Mouse (Mus musculus): Measurements from ENCODE around the gene Alox5ap. TPM values are rescaled to one million over a fixed set of nuclear protein-coding genes. Genes with fewer than 3 reads are reported as not detected.

Alox5ap gene
- 10 to 100 TPM; 10.3 to 19.4 (median 11.9) TPM for total RNA-seq (2022)

GRCm38 (mm10) chr5:149264405-149264804 lies at the start of gene Alox5ap:
TSS of gene Alox5ap (plus strand) at chr5:149264767.
- no peak for DNase-seq (ENCODE audit: low spot score in 2 of 2)

DNA sequence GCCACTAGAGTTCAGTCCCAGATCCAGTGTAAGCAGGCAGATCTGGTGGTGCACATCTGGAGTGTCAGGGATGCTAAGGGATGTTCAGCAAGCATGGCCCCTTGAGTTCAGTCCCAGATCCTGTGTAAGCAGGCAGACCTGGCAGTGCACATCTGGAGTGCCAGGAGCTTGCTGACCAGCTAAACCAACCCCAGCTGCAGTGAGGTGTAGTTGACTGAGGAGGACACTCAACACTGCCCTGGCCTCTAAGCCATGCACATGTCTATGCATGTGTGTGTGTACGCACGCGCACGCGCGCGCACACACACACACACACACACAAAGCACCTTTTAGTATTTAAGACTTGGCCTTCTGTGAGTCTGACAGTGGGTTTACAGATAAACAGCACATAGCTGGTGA lies 49.0 kb upstream of the Alox5ap start:
- DNase-seq (ENCODE audit: low spot score in 2 of 2): no peak

GRCm38 (mm10) chr5:149217524-149218357 lies 46.8 kb upstream of the Alox5ap start:
- no peak for DNase-seq (ENCODE audit: low spot score in 2 of 2)

- no peak for DNase-seq (ENCODE audit: low spot score in 2 of 2)
Measured at GRCm38 (mm10) chr5:149219493-149219892, 45.1 kb upstream of the Alox5ap start.

GRCm38 (mm10) chr5:149221355-149221754 lies 43.2 kb upstream of the Alox5ap start:
- DNase-seq (ENCODE audit: low spot score in 2 of 2): no peak

GRCm38 (mm10) chr5:149224666-149225065 lies 39.9 kb upstream of the Alox5ap start:
- no peak for DNase-seq (ENCODE audit: low spot score in 2 of 2)

DNA sequence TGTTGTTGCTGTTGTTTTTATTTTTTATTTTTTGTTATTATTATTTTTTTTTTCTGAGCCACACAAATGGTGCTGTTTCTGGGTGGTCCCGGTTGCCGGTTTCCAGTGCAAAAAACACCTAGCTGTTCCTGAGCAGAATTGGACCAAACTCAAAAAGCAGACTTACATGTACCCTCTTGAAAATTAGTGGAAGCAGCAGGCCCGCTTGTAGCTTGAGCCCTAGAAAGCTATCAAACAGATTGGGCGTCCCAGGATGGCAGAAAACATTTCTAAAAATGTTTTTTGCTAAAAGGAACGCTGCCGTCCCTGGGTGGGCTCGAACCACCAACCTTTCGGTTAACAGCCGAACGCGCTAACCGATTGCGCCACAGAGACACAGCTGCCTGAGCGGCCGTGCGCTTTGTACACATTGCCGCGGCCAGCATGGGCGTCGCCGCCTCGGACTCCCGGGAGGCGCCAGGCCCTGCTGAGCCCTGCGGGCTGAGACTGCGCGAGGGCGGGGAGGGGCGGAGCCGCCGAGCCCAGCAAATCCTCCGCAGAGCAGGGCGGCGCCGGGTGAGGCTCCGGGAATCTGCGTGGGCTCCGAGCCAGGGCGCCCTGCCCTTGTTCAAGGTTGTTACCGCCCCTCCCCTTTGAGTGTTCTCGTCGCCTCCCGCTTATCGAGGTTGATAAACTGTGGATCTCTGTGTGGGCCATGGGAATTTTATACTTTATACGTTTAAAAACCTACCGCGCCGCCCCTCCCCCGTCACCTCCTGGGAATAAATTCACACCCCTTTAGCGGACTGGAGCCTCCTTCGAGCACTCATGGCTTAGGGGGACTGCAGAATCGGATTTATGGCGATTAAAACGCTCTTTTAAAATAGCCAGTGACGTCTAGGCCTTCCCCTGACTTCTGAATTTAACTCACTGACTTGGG lies 35.6 kb upstream of the Alox5ap start:
- DNase-seq (ENCODE audit: low spot score in 2 of 2): peak; percentile 95 to 99

GRCm38 (mm10) chr5:149229619-149230339 lies 34.8 kb upstream of the Alox5ap start:
- no peak for DNase-seq (ENCODE audit: low spot score in 2 of 2)

GRCm38 (mm10) chr5:149235002-149235401 lies 29.6 kb upstream of the Alox5ap start:
- no peak for DNase-seq (ENCODE audit: low spot score in 2 of 2)

DNA sequence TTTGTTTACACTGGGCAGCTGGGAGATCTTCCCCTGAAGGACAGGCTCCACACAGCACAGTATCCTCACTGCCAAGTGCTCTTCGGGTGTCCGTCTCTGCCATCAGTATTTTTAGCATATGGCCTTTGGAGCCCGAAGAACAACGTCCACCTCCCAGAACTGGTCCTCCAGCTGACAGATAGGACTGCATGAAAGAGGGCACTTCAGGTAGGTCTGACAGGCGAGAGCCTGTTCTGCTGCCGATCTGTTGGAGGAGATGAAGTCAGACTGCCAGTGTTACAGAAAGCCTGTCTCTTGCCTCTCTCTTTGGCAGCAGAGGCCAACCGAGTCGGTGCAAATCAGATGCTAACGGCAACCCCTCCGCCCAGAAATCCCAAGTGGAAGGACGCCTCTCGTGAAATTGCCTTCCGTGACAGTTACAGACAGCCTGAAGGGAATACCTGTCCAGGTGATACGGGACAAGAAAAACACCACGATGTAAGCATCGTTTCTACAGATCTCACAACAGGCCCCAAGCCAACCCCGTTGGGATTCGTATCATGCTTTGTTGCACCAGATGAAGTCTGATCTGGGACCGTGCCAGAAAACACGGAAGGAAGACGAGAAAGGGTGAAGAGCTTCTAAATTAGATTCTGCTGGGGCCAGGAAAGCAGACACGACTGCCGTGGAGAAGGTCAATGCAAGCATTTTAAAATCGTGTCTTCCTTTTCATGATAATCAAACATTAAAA lies 27.2 kb upstream of the Alox5ap start:
- no peak for DNase-seq (ENCODE audit: low spot score in 2 of 2)

- no peak for DNase-seq (ENCODE audit: low spot score in 2 of 2)
Measured at GRCm38 (mm10) chr5:149242467-149242866, 22.1 kb upstream of the Alox5ap start.

- no peak for DNase-seq (ENCODE audit: low spot score in 2 of 2)
Measured at GRCm38 (mm10) chr5:149243053-149243452, 21.5 kb upstream of the Alox5ap start.

GRCm38 (mm10) chr5:149245391-149245964 lies 19.1 kb upstream of the Alox5ap start:
- DNase-seq (ENCODE audit: low spot score in 2 of 2): no peak

DNA sequence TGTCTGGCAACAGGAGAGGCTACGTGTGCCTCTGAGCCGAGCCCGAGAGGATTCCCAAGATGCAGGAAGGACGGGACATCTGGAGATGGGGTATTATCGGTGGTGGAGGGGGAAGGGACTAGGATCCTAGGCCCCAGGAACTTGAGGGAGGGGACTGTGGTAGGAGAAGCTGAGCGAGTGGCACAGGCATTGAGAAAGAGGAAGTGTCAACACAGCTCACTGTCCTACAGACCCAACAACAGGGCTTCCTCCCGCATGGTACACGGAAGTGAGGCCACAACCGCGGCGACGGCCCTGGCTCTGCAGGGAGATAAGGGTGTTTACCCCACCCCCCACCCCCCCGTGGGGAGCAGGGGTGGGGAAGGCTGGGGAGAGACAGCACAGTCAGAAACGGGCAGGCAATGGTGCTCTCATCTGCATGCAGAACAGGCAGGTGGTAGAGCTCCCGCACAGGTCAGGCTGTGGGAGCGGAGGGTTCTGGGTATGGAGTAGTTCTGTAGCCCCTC lies 18.5 kb upstream of the Alox5ap start:
- no peak for DNase-seq (ENCODE audit: low spot score in 2 of 2)

DNA sequence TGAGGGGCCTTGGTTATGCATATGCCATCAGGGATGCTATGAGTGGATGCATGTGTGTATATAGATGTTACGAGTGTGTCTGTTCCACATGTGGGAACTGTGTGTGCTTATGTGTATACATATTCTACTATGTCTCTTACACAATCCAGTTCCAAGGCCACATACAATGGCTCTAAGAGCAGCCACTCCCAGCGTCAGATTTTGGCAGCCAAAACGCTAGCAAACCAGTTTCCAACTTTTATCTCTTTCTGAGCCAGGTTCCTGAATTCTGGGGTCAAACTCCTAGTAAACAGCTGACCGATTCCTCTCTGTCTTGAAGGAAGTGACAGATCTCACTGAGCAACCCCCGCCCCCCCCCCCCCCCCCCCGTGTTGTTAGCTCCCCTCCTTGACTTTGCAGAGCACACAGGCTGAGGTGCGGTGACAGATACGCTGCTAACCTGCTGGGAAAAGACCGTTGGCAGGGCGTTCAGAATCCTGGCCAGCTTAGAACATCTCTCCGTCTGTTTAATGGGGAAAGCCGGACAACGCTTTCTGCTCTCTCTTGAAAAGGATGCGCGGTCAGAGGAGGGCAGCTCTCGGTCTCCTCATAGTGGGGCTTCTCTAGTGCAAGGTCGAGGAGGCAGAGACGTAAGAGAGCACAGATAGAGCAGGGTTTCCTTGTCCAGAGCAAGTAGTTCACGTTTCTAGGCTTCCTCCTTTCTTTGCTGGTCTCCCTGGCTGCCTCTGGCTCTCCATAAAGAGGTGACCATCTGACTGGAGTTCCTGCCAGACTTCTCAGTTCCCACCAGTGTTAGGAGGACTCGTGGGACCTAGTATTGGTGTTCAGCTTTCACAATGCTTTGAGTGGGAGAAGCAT lies 17.3 kb upstream of the Alox5ap start:
- no peak for DNase-seq (ENCODE audit: low spot score in 2 of 2)

DNA sequence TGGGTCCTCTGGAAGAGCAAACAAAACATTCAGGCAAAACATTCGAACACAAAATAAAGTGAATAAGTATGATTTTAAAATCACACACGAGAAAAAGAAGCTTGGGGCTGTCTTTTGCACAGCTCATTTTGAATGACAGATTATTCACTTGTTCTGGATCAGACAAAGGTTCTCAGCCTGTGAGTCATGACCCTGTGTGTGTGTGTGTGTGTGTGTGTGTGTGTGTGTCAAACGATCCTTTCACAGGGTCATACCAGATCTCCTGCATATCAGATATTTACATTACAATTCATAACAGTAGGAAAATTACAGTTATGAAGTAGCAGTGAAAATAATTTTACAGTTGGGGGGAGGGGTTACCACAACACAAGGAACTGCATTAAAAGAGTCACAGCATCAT lies 12.3 kb upstream of the Alox5ap start:
- no peak for DNase-seq (ENCODE audit: low spot score in 2 of 2)

DNA sequence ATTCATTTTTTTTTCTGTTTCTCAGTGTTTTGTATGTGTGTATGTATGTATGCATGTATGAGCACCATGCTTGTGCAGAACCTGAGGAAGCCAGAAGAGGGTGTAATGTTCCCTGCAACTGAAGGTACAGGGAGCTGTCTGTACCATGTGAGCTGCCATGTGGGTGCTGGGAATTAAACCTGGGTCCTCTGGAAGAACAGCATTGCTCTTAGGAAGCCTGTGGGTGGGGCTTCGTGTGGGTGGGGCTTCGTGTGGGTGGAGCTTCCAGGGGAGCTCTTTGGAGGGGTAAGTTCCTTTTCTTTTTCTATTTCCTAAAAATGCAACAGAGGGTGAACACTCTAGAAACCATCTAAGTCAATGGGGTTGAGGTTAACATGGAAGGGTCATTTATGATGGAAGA lies 11.1 kb upstream of the Alox5ap start:
- DNase-seq (ENCODE audit: low spot score in 2 of 2): no peak

GRCm38 (mm10) chr5:149255522-149255921 lies 9.0 kb upstream of the Alox5ap start:
- no peak for DNase-seq (ENCODE audit: low spot score in 2 of 2)

- no peak for DNase-seq (ENCODE audit: low spot score in 2 of 2)
Measured at GRCm38 (mm10) chr5:149257518-149258281, 6.9 kb upstream of the Alox5ap start.
